Mouse (Mus musculus) testis, postnatal 10 days (tissue): Measurements from ENCODE around the gene Slc11a1.
"Not testable (repeated sequence)": the region's sequence is repeated elsewhere in the genome, so short reads cannot be mapped to it uniquely, and the experiment has no call there.

Source experiments
- DNase-seq: peaks from one replicate; pipeline ENCODE4 v3.0.0; 2021; ENCODE audit warnings: low spot score

The Slc11a1 gene

DNA sequence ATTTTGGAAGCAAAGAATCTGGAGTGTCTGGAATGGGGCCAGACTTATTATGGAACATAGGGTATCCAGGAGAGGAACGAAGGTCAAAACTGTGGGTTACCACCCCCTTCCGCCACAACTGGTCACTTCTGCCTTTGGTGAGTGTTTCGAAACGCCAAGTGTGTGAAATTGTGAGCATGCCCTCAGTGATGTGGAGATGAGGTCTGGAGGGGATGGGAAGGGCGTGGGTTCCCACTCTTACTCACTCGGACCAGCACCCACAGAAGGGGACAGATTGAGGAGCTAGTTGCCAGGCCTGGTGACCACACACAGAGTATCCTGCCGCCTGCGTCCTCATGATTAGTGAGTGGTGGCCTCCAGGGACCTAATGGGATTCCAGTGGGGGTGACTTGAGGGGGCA is at the start of gene Slc11a1:
Gene Slc11a1, plus strand, starts transcription at position 216 of the 400 bp plus-strand sequence.
- DNase-seq: no peak

- not testable (repeated sequence) for DNase-seq
Observed at GRCm38 (mm10) chr1:74326916-74327315, 48.1 kb upstream of the Slc11a1 start.

GRCm38 (mm10) chr1:74329899-74330431 is 45.0 kb upstream of the Slc11a1 start:
- DNase-seq: no peak

- no peak for DNase-seq
Observed at GRCm38 (mm10) chr1:74331046-74331681, 43.8 kb upstream of the Slc11a1 start.

DNA sequence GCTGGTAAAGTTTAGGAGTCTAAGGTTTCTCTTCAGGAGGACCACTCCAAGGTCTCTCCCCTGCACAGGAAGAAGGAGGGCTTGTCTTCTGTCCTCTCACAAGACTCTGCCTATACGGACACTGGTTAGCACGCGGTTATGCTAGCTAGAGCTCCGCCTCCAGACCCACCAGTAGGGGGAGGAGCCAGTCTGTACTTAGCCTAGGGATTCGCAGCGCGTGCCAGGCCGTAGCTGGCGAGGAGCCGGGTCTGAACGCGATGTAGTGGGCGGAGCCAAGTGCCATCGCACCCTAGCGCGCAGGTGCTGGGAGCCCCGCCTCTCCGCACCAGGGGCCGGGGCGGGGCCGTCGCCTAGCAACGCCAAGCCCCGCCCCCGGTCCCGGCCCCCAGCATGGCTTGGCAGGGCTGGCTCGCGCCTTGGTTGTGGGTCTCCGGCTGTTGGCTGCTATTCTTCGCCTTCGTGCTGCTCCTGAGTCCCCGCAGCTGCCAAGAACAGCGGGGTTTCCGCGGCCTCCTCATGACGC is 42.7 kb upstream of the Slc11a1 start:
- DNase-seq: peak; percentile 97

- no peak for DNase-seq
Observed at GRCm38 (mm10) chr1:74332930-74333329, 42.1 kb upstream of the Slc11a1 start.

DNA sequence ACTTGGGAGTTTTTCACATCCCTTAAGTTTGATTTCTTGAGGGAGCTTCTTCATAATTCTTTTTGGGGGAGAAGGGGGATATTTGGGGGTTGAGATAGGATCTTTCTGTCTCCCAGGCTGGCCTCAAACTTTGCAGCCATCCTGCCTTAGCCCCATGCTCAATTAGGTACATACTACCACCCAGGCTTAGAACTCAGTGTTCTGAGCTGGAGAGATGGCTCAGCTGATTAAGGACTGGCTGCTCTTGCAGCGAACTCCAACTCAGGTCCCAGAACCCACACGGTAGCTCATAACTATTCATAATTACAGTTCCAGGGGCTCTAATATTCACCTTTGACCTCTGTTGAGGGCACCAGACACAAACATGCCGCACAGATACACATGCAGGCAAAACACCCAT is 40.4 kb upstream of the Slc11a1 start:
- DNase-seq: no peak

- DNase-seq: no peak
Observed at GRCm38 (mm10) chr1:74335033-74335432, 40.0 kb upstream of the Slc11a1 start.

- no peak for DNase-seq
Observed at GRCm38 (mm10) chr1:74335436-74336170, 39.4 kb upstream of the Slc11a1 start.

DNA sequence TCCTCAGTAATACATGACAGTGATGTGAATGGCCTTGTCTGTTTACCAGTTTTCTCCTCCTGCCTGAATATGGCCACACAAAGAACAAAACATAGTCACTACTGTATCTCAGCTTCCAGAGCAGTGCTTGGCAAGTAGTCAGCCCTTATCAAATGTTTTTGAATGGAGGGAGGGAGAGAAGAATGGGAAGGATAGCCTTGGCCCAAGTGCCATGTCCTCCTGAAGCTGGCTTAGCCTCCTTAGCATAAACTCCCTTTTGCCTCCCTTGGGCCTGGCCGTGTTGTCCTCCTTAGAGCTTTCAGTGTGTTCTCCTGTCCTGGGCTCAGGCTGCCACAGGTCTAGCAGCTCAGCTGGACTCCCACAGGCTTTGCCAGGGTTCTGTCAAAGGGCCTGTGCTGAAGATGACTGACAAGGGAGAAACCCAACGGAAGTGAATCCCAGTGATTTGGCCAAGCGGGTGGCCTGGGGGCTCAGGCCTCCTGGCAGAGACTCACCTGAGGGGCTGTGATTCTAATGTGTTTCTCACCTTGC is 37.7 kb upstream of the Slc11a1 start:
- DNase-seq: no peak

- no peak for DNase-seq
Observed at GRCm38 (mm10) chr1:74338013-74338412, 37.0 kb upstream of the Slc11a1 start.

GRCm38 (mm10) chr1:74338626-74339025 is 36.4 kb upstream of the Slc11a1 start:
- no peak for DNase-seq

DNA sequence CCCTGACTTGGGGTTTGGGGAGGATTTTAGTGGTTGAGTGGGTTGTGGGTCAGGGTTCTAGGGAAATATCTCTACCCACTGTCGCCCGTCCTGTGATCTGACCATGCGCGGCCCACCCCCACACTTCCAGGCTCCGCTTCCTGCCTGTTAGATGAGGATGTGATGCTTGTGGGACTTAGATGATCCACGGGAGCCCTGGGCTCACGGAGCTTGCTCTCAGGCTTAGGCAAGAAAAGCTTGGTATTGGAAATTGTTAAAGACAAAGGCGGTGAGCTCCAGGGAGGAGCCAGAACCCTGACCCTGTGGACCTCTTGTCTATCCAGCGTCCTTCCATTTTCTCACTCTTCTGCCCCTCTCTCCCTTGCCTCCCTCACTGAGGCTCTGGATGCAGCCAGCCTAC is 35.1 kb upstream of the Slc11a1 start:
- no peak for DNase-seq

GRCm38 (mm10) chr1:74340361-74340764 is 34.6 kb upstream of the Slc11a1 start:
- peak; percentile 78 for DNase-seq

GRCm38 (mm10) chr1:74340992-74341391 is 34.0 kb upstream of the Slc11a1 start:
- DNase-seq: not testable (repeated sequence)

GRCm38 (mm10) chr1:74341898-74342297 is 33.1 kb upstream of the Slc11a1 start:
- DNase-seq: no peak

DNA sequence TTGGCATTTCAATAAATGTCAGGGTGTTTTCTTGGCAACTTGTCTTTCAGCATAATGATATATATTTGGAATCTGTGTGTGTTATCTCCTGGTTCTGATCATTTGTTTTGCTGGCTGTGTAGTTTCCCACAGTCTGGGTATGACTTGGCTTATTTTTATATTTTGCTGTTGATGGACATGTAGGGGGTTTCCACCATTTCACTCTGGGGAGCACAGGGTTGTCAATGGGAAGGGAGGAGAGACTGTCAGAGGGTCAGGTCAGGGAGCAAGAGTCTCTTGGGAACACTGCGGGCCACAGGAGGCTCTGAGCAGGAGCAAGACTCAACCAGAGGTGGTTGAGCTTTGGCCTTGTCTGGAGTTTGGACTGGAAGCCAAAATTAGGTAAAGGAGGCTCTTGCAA is 32.7 kb upstream of the Slc11a1 start:
- DNase-seq: no peak

DNA sequence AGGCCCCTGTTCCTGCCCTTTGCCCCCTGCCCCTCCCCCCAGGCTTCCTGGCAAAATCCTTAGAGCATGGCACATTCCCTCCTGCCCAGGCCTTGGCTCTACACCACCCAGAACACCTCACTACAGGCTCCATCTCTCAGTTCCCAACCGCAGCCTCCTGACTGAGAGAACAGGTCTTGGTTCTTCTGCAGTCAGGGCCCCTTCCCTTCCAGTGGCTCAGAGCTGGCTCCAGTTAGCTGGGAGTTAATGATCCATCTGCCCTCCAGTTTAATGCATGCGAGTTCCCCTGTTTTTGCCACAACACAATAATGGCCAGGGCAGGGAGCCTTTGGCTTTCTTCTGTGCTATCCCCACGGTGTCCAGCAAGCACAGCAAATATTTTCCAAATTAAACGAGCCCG is 31.8 kb upstream of the Slc11a1 start:
- no peak for DNase-seq

- no peak for DNase-seq
Observed at GRCm38 (mm10) chr1:74344163-74344916, 30.7 kb upstream of the Slc11a1 start.

DNA sequence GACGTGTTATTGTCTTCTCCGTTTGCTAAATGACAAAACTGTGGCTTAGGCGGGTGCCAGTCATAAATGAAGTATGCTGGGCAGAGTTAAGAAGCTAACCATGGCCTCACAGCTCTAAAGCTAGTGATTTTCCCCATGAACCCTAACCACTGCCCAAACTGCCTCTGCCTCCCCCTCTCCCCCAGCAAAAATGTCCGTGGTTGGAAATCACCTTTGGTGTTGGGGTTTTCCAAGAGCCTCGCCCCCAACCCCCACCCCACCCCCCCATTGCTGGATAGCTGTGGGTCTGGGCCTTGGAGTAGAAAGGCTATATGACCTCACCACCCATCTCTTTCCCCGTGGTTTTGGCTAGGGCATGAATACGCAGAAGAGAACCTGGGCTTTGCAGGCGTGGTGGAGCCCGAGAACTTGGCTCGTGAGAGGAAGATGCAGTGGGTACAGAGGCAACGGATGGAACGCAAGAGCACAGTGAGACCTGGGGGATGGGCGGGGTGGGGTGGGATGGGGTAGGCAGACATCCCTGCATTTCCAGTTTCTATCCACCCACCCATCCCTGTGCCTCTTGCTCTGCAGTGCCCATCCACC is 23.7 kb upstream of the Slc11a1 start:
- no peak for DNase-seq

- no peak for DNase-seq
Observed at GRCm38 (mm10) chr1:74352532-74353096, 22.4 kb upstream of the Slc11a1 start.
